Mouse (Mus musculus): Measurements from ENCODE around the gene Rab21. TPM values are rescaled to one million over a fixed set of nuclear protein-coding genes. Genes with fewer than 3 reads are reported as not detected.
A peak's percentile ranks its signal among the peaks of the same experiment; 100 is the strongest.

Rab21 gene
- polyA plus RNA-seq (2016; fragmentation: Nextera tagmentation; extraction: Ambion mirVana): 15.0 and 15.9 TPM in 2 replicates

GRCm38 (mm10) chr10:115315473-115316171 lies at the start of gene Rab21:
Gene Rab21 (minus strand): TSS chr10:115315594.
- WGBS: 1% methylated on average over 48 of the region's 48 CpGs
- ATAC-seq (ENCODE audit: low FRiP score, low read depth): peak; percentile 93
- peak within 1 kb of the TSS; percentile 82 for H3K27ac ChIP-seq

GRCm38 (mm10) chr10:115363151-115363550 lies 47.8 kb upstream of the Rab21 start:
- 81% methylated on average over 4 of the region's 4 CpGs for WGBS
- Histone ChIP-seq H3K9ac (no peak overlapping the region), H3K36me3 (no peaks in the 10 kb centered on the region), H3K4me1 (peaks cover 16% of the 10 kb centered on the region; the same call in 1 of the 2 replicates), H3K9me3 (no peaks in the 10 kb centered on the region), H3K27me3 (replicated peaks) (no peaks in the 10 kb centered on the region), H3K4me3 (no peak overlapping the region), H3K27ac (no peak overlapping the region), H3K4me2 (replicated peaks) (peak overlapping the region; percentile 70)
- ATAC-seq (ENCODE audit: low FRiP score, low read depth): no peak

More at GRCm38 (mm10) chr10:115315473-115316171, at the start of gene Rab21:
- Histone ChIP-seq H3K9me3 (no peaks in the 10 kb centered on the region), H3K36me3 (no peaks in the 10 kb centered on the region), H3K27me3 (replicated peaks) (no peaks in the 10 kb centered on the region), H3K4me3 (peak within 1 kb of the TSS; percentile 88), H3K4me2 (replicated peaks) (peak within 1 kb of the TSS; percentile 80), H3K4me1 (peaks cover 25% of the 10 kb centered on the region), H3K9ac (peak within 1 kb of the TSS; percentile 89)

- no peak; the same call in 1 of the 2 replicates for ATAC-seq (ENCODE audit: low FRiP score, low read depth)
- 8% methylated on average over 9 of the region's 9 CpGs for WGBS
Observed at GRCm38 (mm10) chr10:115362623-115362964, 47.2 kb upstream of the Rab21 start.

GRCm38 (mm10) chr10:115361840-115362622 lies 46.6 kb upstream of the Rab21 start, which contains the start of gene Tmem19:
Gene Tmem19 (minus strand): TSS chr10:115362501.
- no peaks in the 10 kb centered on the region for H3K9me3 ChIP-seq
- H3K4me3 ChIP-seq: peak within 1 kb of the TSS; percentile 54
- peaks cover 4% of the 10 kb centered on the region; the same call in 1 of the 2 replicates for H3K36me3 ChIP-seq
- no peaks in the 10 kb centered on the region for H3K27me3 ChIP-seq (replicated peaks)
- peak within 1 kb of the TSS; percentile 72 for H3K27ac ChIP-seq
- H3K9ac ChIP-seq: peak within 1 kb of the TSS; percentile 45
- peak; percentile 98 for ATAC-seq (ENCODE audit: low FRiP score, low read depth)
- peaks cover 16% of the 10 kb centered on the region; the same call in 1 of the 2 replicates for H3K4me1 ChIP-seq
- H3K4me2 ChIP-seq (replicated peaks): peak within 1 kb of the TSS; percentile 70
- under 1% methylated on average over 57 of the region's 58 CpGs for WGBS

More at GRCm38 (mm10) chr10:115362623-115362964, 47.2 kb upstream of the Rab21 start:
- H3K4me2 ChIP-seq (replicated peaks): peak overlapping the region; percentile 70
- H3K4me1 ChIP-seq: peaks cover 16% of the 10 kb centered on the region; the same call in 1 of the 2 replicates
- no peaks in the 10 kb centered on the region for H3K9me3 ChIP-seq
- no peaks in the 10 kb centered on the region for H3K36me3 ChIP-seq
- H3K27ac ChIP-seq: peak overlapping the region; percentile 72; the same call in 1 of the 2 replicates
- H3K4me3 ChIP-seq: peak overlapping the region; percentile 54
- H3K27me3 ChIP-seq (replicated peaks): no peaks in the 10 kb centered on the region
- peak overlapping the region; percentile 45; the same call in 1 of the 2 replicates for H3K9ac ChIP-seq

- ATAC-seq (ENCODE audit: low FRiP score, low read depth): no peak
Observed at GRCm38 (mm10) chr10:115359066-115359465, 43.7 kb upstream of the Rab21 start.

GRCm38 (mm10) chr10:115358216-115358919 lies 43.0 kb upstream of the Rab21 start:
- H3K27ac ChIP-seq: no peak overlapping the region
- H3K4me1 ChIP-seq: peaks cover 16% of the 10 kb centered on the region; the same call in 1 of the 2 replicates
- 95% methylated on average over 17 of the region's 17 CpGs for WGBS
- no peaks in the 10 kb centered on the region for H3K27me3 ChIP-seq (replicated peaks)
- H3K4me3 ChIP-seq: no peak overlapping the region
- H3K9ac ChIP-seq: no peak overlapping the region
- no peak for ATAC-seq (ENCODE audit: low FRiP score, low read depth)
- no peak overlapping the region for H3K4me2 ChIP-seq (replicated peaks)
- no peaks in the 10 kb centered on the region for H3K9me3 ChIP-seq
- H3K36me3 ChIP-seq: peaks cover 18% of the 10 kb centered on the region

More at GRCm38 (mm10) chr10:115359066-115359465, 43.7 kb upstream of the Rab21 start:
- H3K9me3 ChIP-seq: no peaks in the 10 kb centered on the region
- H3K27me3 ChIP-seq (replicated peaks): no peaks in the 10 kb centered on the region
- no peak overlapping the region for H3K4me3 ChIP-seq
- H3K9ac ChIP-seq: no peak overlapping the region
- 94% methylated on average over 7 of the region's 7 CpGs for WGBS
- H3K27ac ChIP-seq: no peak overlapping the region
- no peak overlapping the region for H3K4me2 ChIP-seq (replicated peaks)
- peaks cover 16% of the 10 kb centered on the region; the same call in 1 of the 2 replicates for H3K4me1 ChIP-seq
- peaks cover 18% of the 10 kb centered on the region for H3K36me3 ChIP-seq

- Histone ChIP-seq H3K36me3 (peaks cover 18% of the 10 kb centered on the region), H3K27me3 (replicated peaks) (no peaks in the 10 kb centered on the region), H3K9ac (no peak overlapping the region), H3K27ac (no peak overlapping the region), H3K4me3 (no peak overlapping the region), H3K4me1 (peaks cover 7% of the 10 kb centered on the region; the same call in 1 of the 2 replicates), H3K9me3 (no peaks in the 10 kb centered on the region), H3K4me2 (replicated peaks) (no peak overlapping the region)
- WGBS: 90% methylated on average over 6 of the region's 7 CpGs
- no peak for ATAC-seq (ENCODE audit: low FRiP score, low read depth)
Observed at GRCm38 (mm10) chr10:115356106-115356505, 40.7 kb upstream of the Rab21 start.

GRCm38 (mm10) chr10:115355016-115355415 lies 39.6 kb upstream of the Rab21 start:
- Histone ChIP-seq H3K36me3 (peaks cover 18% of the 10 kb centered on the region), H3K27ac (no peak overlapping the region), H3K4me3 (no peak overlapping the region), H3K4me2 (replicated peaks) (no peak overlapping the region), H3K9ac (no peak overlapping the region), H3K9me3 (no peaks in the 10 kb centered on the region), H3K27me3 (replicated peaks) (no peaks in the 10 kb centered on the region), H3K4me1 (no peaks in the 10 kb centered on the region)
- no peak for ATAC-seq (ENCODE audit: low FRiP score, low read depth)
- 93% methylated on average over 6 of the region's 6 CpGs for WGBS

GRCm38 (mm10) chr10:115354553-115354952 lies 39.2 kb upstream of the Rab21 start:
- no peak for ATAC-seq (ENCODE audit: low FRiP score, low read depth)

GRCm38 (mm10) chr10:115350810-115351397 lies 35.5 kb upstream of the Rab21 start:
- H3K4me1 ChIP-seq: no peaks in the 10 kb centered on the region
- peaks cover 13% of the 10 kb centered on the region for H3K36me3 ChIP-seq
- no peak overlapping the region for H3K9ac ChIP-seq
- H3K27ac ChIP-seq: no peak overlapping the region
- no peak for ATAC-seq (ENCODE audit: low FRiP score, low read depth)
- no peak overlapping the region for H3K4me3 ChIP-seq
- no peaks in the 10 kb centered on the region for H3K9me3 ChIP-seq
- H3K27me3 ChIP-seq (replicated peaks): no peaks in the 10 kb centered on the region
- no peak overlapping the region for H3K4me2 ChIP-seq (replicated peaks)
- WGBS: 68% methylated on average over 2 of the region's 2 CpGs

More at GRCm38 (mm10) chr10:115354553-115354952, 39.2 kb upstream of the Rab21 start:
- no peak overlapping the region for H3K4me3 ChIP-seq
- no peaks in the 10 kb centered on the region for H3K27me3 ChIP-seq (replicated peaks)
- H3K36me3 ChIP-seq: peaks cover 18% of the 10 kb centered on the region
- H3K4me1 ChIP-seq: no peaks in the 10 kb centered on the region
- no peaks in the 10 kb centered on the region for H3K9me3 ChIP-seq
- H3K27ac ChIP-seq: no peak overlapping the region
- no peak overlapping the region for H3K4me2 ChIP-seq (replicated peaks)
- 71% methylated on average over 6 of the region's 6 CpGs for WGBS
- no peak overlapping the region for H3K9ac ChIP-seq

GRCm38 (mm10) chr10:115349509-115349908 lies 34.1 kb upstream of the Rab21 start:
- no peak overlapping the region for H3K27ac ChIP-seq
- no peaks in the 10 kb centered on the region for H3K9me3 ChIP-seq
- H3K4me3 ChIP-seq: no peak overlapping the region
- H3K27me3 ChIP-seq (replicated peaks): no peaks in the 10 kb centered on the region
- no peak overlapping the region for H3K4me2 ChIP-seq (replicated peaks)
- no peak for ATAC-seq (ENCODE audit: low FRiP score, low read depth)
- no peaks in the 10 kb centered on the region for H3K4me1 ChIP-seq
- H3K9ac ChIP-seq: no peak overlapping the region
- 93% methylated on average over 7 of the region's 7 CpGs for WGBS
- H3K36me3 ChIP-seq: peaks cover 14% of the 10 kb centered on the region

Data from neural tube, embryonic 12.5 days (tissue).